Mouse (Mus musculus) bone marrow macrophage, adult 2 months (primary cell): ENCODE data around the gene Pdia5. TPM values are rescaled to one million over a fixed set of nuclear protein-coding genes. Genes with fewer than 3 reads are reported as not detected.

Source experiments
- H3K27ac ChIP-seq: 2 replicates; pipeline ENCODE4 v1.5.1; 2012; ENCODE audit warnings: low read depth, low read length; ENCODE audit not compliant: insufficient read depth
- H3K4me1 ChIP-seq: 2 replicates; pipeline ENCODE4 v1.6.1; 2012; ENCODE audit warnings: low read length; ENCODE audit not compliant: control insufficient read depth, insufficient read depth
- H3K4me3 ChIP-seq: 2 replicates; pipeline ENCODE4 v1.5.1; 2012; ENCODE audit warnings: mild to moderate bottlenecking, low read length, moderate library complexity; ENCODE audit not compliant: insufficient read depth
- CTCF ChIP-seq: IDR thresholded peaks from 2 replicates; pipeline ENCODE4 v1.5.1; 2012; ENCODE audit warnings: low read depth, mild to moderate bottlenecking, low read length, moderate library complexity
- POLR2A ChIP-seq: IDR thresholded peaks from 2 replicates; pipeline ENCODE4 v1.6.1; 2012; ENCODE audit warnings: mild to moderate bottlenecking, low read depth, low read length, borderline replicate concordance
- polyA plus RNA-seq: library from polyadenylated mRNA; stranded (reverse); fragments of >200 nt; gene quantifications from 2 replicates; pipeline ENCODE4 v1.2.4, GENCODE M21; 2012; ENCODE audit not compliant: missing spikeins, insufficient read depth, insufficient read length

Pdia5 gene
- polyA plus RNA-seq, 1 experiment, result 1.7 TPM

GRCm38 (mm10) chr16:35485711-35486110 lies 5.0 kb downstream of the Pdia5 start:
- Histone ChIP-seq H3K27ac (no peak overlapping the region), H3K4me1 (no peaks in the 10 kb centered on the region; the same call in 1 of the 2 replicates), H3K4me3 (no peak overlapping the region)
- TF ChIP-seq CTCF, result no peak
- no peak for TF ChIP-seq POLR2A

- no peak overlapping the region for H3K4me3 ChIP-seq
Measured at GRCm38 (mm10) chr16:35484526-35485233, 6.0 kb downstream of the Pdia5 start.

GRCm38 (mm10) chr16:35484105-35484504 lies 6.6 kb downstream of the Pdia5 start:
- H3K4me3 ChIP-seq, result no peak overlapping the region
- no peak for TF ChIP-seq CTCF
- TF ChIP-seq POLR2A, result no peak
- no peaks in the 10 kb centered on the region for H3K4me1 ChIP-seq
- no peak overlapping the region for H3K27ac ChIP-seq

More at GRCm38 (mm10) chr16:35484526-35485233, 6.0 kb downstream of the Pdia5 start:
- H3K4me1 ChIP-seq, result no peaks in the 10 kb centered on the region; the same call in 1 of the 2 replicates
- no peak for TF ChIP-seq POLR2A
- TF ChIP-seq CTCF, result no peak
- H3K27ac ChIP-seq, result no peak overlapping the region

- no peak overlapping the region for H3K27ac ChIP-seq
- TF ChIP-seq CTCF (no peak), POLR2A (no peak)
- no peak overlapping the region for H3K4me3 ChIP-seq
- H3K4me1 ChIP-seq, result no peaks in the 10 kb centered on the region
Measured at GRCm38 (mm10) chr16:35479301-35479700, 11.4 kb downstream of the Pdia5 start.

GRCm38 (mm10) chr16:35477273-35477672 lies 13.4 kb downstream of the Pdia5 start:
- H3K4me3 ChIP-seq, result no peak overlapping the region
- H3K4me1 ChIP-seq, result no peaks in the 10 kb centered on the region
- TF ChIP-seq POLR2A (no peak), CTCF (no peak)
- H3K27ac ChIP-seq, result no peak overlapping the region

GRCm38 (mm10) chr16:35472569-35473275 lies 18.0 kb downstream of the Pdia5 start:
- Histone ChIP-seq H3K4me1 (no peaks in the 10 kb centered on the region; the same call in 1 of the 2 replicates), H3K27ac (no peak overlapping the region), H3K4me3 (no peak overlapping the region)
- no peak for TF ChIP-seq CTCF
- TF ChIP-seq POLR2A, result no peak

- Histone ChIP-seq H3K27ac (no peak overlapping the region), H3K4me1 (no peaks in the 10 kb centered on the region; the same call in 1 of the 2 replicates), H3K4me3 (no peak overlapping the region)
- TF ChIP-seq CTCF (no peak), POLR2A (no peak)
Measured at GRCm38 (mm10) chr16:35471841-35472568, 18.7 kb downstream of the Pdia5 start.

GRCm38 (mm10) chr16:35470983-35471382 lies 19.7 kb downstream of the Pdia5 start:
- Histone ChIP-seq H3K27ac (no peak overlapping the region), H3K4me3 (no peak overlapping the region), H3K4me1 (no peaks in the 10 kb centered on the region; the same call in 1 of the 2 replicates)
- no peak for TF ChIP-seq CTCF
- no peak for TF ChIP-seq POLR2A

GRCm38 (mm10) chr16:35470096-35470495 lies 20.6 kb downstream of the Pdia5 start:
- H3K4me1 ChIP-seq, result no peaks in the 10 kb centered on the region; the same call in 1 of the 2 replicates
- no peak overlapping the region for H3K4me3 ChIP-seq
- TF ChIP-seq CTCF, result no peak
- no peak for TF ChIP-seq POLR2A
- no peak overlapping the region for H3K27ac ChIP-seq
